16 mouse cellular contexts compared by ENCODE assay signal in genomic region chr16:5545801-5546200, GRCm38 (mm10).
"Had no signal": no experiment of that assay in that cellular context is flagged by ENCODE, and none has a peak within 500 bp of the region (broad histone marks: within the 10 kb centered on the region; RNA-seq: fewer than 3 reads in every experiment).

No protein-coding gene starts in this region.

- H3K27ac ChIP-seq: liver, embryonic 14.5 days; macrophage; neural tube, embryonic 12.5 days; stomach, embryonic 15.5 days; stomach, postnatal 0 days had no signal

- H3K4me2 ChIP-seq: liver, embryonic 11.5 days; lung, embryonic 14.5 days; neural tube, embryonic 12.5 days; stomach, embryonic 15.5 days had no signal

- H3K27me3 ChIP-seq: megakaryocyte, embryonic 14.5 days; neural tube, embryonic 12.5 days; stomach, embryonic 15.5 days had no signal

- DNase-seq: liver; lung, embryonic 14.5 days; lung, postnatal 14 days; lung, postnatal 36 days; right cerebral cortex, postnatal 14 days; thymus, adult 2 months; thymus, postnatal 25 days; thymus, postnatal 4 days had no signal

- H3K36me3 ChIP-seq: neural tube, embryonic 12.5 days; stomach, embryonic 15.5 days had no signal

- ATAC-seq: lung, postnatal 0 days had no signal

- H3K9ac ChIP-seq: liver, embryonic 14.5 days; lung, embryonic 14.5 days; neural tube, embryonic 12.5 days; stomach, embryonic 15.5 days had no signal

- H3K4me1 ChIP-seq: megakaryocyte, embryonic 14.5 days; neural tube, embryonic 12.5 days; stomach, embryonic 15.5 days had no signal

- H3K4me3 ChIP-seq: megakaryocyte, embryonic 14.5 days; neural tube, embryonic 12.5 days; stomach, embryonic 15.5 days had no signal

- H3K9me3 ChIP-seq: megakaryocyte, embryonic 14.5 days; neural tube, embryonic 12.5 days; stomach, embryonic 15.5 days had no signal
